Mouse (Mus musculus) heart, embryonic 13.5 days (tissue): ENCODE measurements around the gene Lpar2. TPM values are rescaled to one million over a fixed set of nuclear protein-coding genes. Genes with fewer than 3 reads are reported as not detected.

ENCODE experiments used
- ATAC-seq: fragments of 200-750 bp; cut with Nextera tagmentation; 2 replicates; pipeline ENCODE4 v1.8.0; 2017; ENCODE audit warnings: moderate TSS enrichment; ENCODE audit not compliant: insufficient number of reproducible peaks, low FRiP score, low TSS enrichment; ENCODE audit errors: extremely low read depth
- H3K27ac ChIP-seq: fragments of 300-500 bp; sonication (generic); replicated peaks from 2 replicates; pipeline ENCODE4 v1.5.1; 2015; ENCODE audit warnings: moderate library complexity, mild to moderate bottlenecking, inconsistent platforms
- H3K27me3 ChIP-seq: fragments of 300-500 bp; sonication (generic); replicated peaks from 2 replicates; pipeline ENCODE4 v1.6.1; 2015; ENCODE audit warnings: mild to moderate bottlenecking, inconsistent platforms
- H3K36me3 ChIP-seq: fragments of 300-500 bp; sonication (generic); 2 replicates; pipeline ENCODE4 v1.6.1; 2015; ENCODE audit warnings: mild to moderate bottlenecking, inconsistent platforms
- H3K4me1 ChIP-seq: fragments of 300-500 bp; sonication (generic); 2 replicates; pipeline ENCODE4 v1.6.1; 2015; ENCODE audit warnings: inconsistent platforms
- H3K4me2 ChIP-seq: fragments of 300-500 bp; sonication (generic); 2 replicates; pipeline ENCODE4 v1.6.1; 2015; ENCODE audit warnings: inconsistent platforms, mild to moderate bottlenecking, moderate library complexity
- H3K4me3 ChIP-seq: fragments of 300-500 bp; sonication (generic); 2 replicates; pipeline ENCODE4 v1.5.1; 2015; ENCODE audit warnings: moderate library complexity, mild to moderate bottlenecking, inconsistent platforms
- H3K9ac ChIP-seq: fragments of 300-500 bp; sonication (generic); 2 replicates; pipeline ENCODE4 v1.6.1; 2015; ENCODE audit warnings: inconsistent platforms, mild to moderate bottlenecking, moderate library complexity
- H3K9me3 ChIP-seq: fragments of 300-500 bp; sonication (generic); 2 replicates; pipeline ENCODE4 v1.6.1; 2016; ENCODE audit warnings: inconsistent platforms
- WGBS: fragments of 180-500 bp; shearing (Covaris S2); methylation state at CpG from one replicate; pipeline ENCODE4 v1.1.7; 2015; ENCODE audit warnings: mixed read lengths; 5-methylcytosine and 5-hydroxymethylcytosine counted together
- polyA plus RNA-seq: library from polyadenylated mRNA; unstranded; fragments of >200 nt; fragmentation: Nextera tagmentation; extraction: Ambion mirVana; gene quantifications from 2 replicates; pipeline ENCODE4 v1.2.1, GENCODE M21; 2015

The Lpar2 gene
- 0.32 and 0.34 TPM in 2 replicates for polyA plus RNA-seq

DNA sequence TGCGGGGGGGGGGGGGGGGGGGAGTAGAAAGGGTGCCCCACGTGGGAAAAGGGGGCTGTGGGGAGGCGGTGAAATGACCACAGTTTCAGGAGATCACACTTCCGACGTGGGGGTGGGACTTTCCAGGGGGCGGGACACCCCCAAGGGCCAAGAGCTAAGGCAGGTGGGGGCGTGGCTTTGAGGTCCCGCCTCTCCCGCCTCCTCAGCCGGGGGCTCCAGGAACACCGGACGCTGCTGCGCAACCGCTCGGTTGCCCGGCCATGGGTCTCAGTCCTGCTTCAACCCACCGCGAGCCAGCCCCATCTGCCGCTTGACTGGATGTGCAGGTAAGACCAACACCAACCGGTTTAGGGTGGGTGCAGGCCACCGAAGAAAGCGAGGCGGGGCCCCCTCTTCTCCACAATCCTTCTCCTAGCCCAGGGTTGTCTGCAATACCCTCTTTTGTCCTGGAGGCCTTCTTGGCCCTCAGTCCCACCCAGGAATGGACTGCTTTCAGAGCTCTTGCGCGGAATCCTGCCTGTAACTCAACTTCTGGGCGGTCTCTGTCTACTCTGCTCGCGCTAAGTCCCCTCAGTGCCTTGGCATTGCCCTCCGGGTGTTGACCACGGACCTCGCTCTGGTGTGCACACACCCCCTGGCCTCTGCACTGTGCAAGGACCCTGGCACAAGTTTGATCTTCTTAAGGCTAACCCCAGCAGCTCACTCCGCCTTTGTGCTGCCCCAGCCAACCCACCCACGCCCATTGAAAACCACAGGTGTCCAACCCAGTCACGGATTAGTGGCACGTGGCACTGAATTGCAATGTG, at the start of gene Lpar2:
Lpar2 (plus strand) TSS at position 44 of the 806 bp plus-strand sequence.
- Histone ChIP-seq H3K9ac (peak within 1 kb of the TSS; percentile 83), H3K4me3 (peak within 1 kb of the TSS; percentile 69), H3K4me1 (peaks cover 24% of the 10 kb centered on the region), H3K4me2 (peak within 1 kb of the TSS; percentile 88), H3K36me3 (peaks cover 29% of the 10 kb centered on the region), H3K9me3 (no peaks in the 10 kb centered on the region), H3K27me3 (no peaks in the 10 kb centered on the region), H3K27ac (peak within 1 kb of the TSS; percentile 59)
- peak; percentile 64 for ATAC-seq
- WGBS: 5% methylated on average over 32 of the region's 35 CpGs

DNA sequence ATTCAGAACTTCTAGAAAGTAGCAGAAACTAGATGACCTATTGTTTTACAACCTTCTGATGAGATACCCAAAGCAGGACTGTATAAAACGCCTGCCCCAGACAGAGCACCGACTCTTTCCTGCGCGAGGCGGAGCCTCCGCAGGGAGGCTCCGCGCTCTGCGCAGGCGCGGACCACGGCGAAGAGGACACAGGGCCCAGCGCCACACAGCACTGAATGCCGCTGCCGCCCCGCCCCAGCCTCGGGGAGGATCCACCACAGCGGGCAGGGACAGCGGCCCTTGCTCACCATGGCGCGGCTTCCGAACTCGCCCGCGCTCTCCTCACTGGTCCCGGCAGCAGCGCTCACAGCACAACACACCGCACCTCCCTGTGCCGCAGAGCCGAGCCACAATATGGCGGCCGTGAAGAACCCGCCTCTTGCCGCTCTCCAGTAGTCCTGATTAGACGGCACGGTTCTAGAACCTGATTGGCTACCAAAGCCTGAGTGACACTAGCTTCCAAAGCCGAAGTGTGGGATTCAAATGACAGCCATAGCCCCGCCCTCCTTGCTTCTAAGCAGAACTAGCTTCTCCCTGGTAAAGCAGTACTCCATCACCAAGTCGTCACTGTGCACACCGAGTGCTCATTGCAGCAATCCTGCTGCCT, 47.6 kb upstream of the Lpar2 start, which contains the start of gene Gm20422:
Gm20422 (minus strand) TSS at position 384 of the 646 bp plus-strand sequence.
- Histone ChIP-seq H3K4me2 (peak within 1 kb of the TSS; percentile 82), H3K4me1 (peaks cover 39% of the 10 kb centered on the region), H3K27me3 (no peaks in the 10 kb centered on the region), H3K4me3 (peak within 1 kb of the TSS; percentile 86), H3K36me3 (peaks cover 14% of the 10 kb centered on the region), H3K9me3 (no peaks in the 10 kb centered on the region), H3K27ac (peak within 1 kb of the TSS; percentile 100), H3K9ac (peak within 1 kb of the TSS; percentile 96)
- under 1% methylated on average over 41 of the region's 41 CpGs for WGBS
- peak; percentile 98 for ATAC-seq

DNA sequence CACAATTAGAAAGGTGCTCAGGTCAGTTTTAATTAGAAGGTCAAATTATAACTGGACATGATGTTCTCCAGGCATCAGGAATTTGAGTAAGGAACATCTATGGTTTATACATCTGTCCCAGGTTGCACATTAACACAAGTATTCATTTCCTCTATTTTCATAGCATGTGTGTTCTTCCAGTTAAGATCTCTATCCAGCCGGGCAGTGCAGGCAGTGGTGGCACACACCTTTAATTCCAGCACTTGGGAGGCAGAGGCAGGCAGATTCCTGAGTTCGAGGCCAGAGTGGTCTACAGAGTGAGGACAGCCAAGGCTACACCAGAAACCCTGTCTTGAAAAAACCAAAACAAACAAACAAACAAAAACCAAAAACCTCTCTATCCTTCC, 47.1 kb upstream of the Lpar2 start:
- peaks cover 34% of the 10 kb centered on the region for H3K4me1 ChIP-seq
- H3K9ac ChIP-seq: no peak overlapping the region
- 51% methylated on average over 2 of the region's 2 CpGs for WGBS

DNA sequence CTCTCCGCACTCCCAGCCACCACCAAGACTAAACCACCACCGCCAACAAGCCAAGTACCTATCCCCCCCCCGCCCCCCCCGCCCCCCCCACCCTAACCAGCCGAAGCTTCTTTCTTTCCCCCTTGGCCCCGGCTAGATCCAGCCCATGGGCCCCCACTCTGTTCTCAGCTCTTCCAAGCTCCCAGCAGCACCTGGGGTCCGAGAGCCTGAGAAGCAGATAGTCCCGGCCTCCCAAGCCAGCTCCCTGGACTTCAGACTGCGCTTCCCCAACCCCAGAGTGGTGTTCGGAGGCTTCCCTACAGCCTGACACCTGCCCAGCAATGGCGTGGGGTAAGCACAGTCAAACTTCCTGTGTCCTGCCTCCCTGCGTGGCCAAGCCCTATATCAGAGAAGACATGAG, 45.1 kb upstream of the Lpar2 start:
- Histone ChIP-seq H3K4me2 (no peak overlapping the region), H3K9me3 (no peaks in the 10 kb centered on the region), H3K27ac (no peak overlapping the region), H3K4me3 (no peak overlapping the region), H3K4me1 (peaks cover 25% of the 10 kb centered on the region), H3K9ac (no peak overlapping the region), H3K27me3 (no peaks in the 10 kb centered on the region), H3K36me3 (no peaks in the 10 kb centered on the region)
- WGBS: 56% methylated on average over 12 of the region's 12 CpGs
- no peak for ATAC-seq

More for the DNA sequence above, 47.1 kb upstream of the Lpar2 start:
- no peaks in the 10 kb centered on the region for H3K27me3 ChIP-seq
- peak overlapping the region; percentile 100; the same call in 1 of the 2 replicates for H3K27ac ChIP-seq
- ATAC-seq: no peak
- H3K36me3 ChIP-seq: peaks cover 8% of the 10 kb centered on the region
- H3K9me3 ChIP-seq: no peaks in the 10 kb centered on the region
- H3K4me3 ChIP-seq: peak overlapping the region; percentile 86
- peak overlapping the region; percentile 82 for H3K4me2 ChIP-seq

DNA sequence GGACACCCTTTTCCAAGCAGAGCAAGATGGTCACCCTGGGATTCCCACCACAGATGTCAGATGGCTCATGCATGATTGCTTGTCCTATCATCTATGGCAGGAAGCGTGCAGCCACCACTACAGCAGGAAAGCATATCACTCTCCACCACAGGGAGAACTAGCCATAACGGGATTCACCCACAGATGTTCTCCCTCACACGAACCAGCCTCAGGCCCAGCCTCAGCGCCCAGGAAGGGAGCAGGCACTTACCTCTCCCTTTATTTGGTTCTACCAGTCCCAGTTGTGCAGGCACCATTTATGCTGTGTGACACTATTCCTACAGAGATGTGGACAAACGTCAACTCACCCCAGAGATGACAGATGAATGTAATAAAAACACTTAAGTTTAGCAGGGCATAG, 33.1 kb upstream of the Lpar2 start:
- Histone ChIP-seq H3K27me3 (no peaks in the 10 kb centered on the region), H3K27ac (no peak overlapping the region), H3K4me1 (peaks cover 25% of the 10 kb centered on the region), H3K9ac (no peak overlapping the region), H3K9me3 (no peaks in the 10 kb centered on the region), H3K36me3 (peaks cover 10% of the 10 kb centered on the region), H3K4me2 (no peak overlapping the region), H3K4me3 (no peak overlapping the region)
- 83% methylated on average over 5 of the region's 5 CpGs for WGBS
- no peak for ATAC-seq

DNA sequence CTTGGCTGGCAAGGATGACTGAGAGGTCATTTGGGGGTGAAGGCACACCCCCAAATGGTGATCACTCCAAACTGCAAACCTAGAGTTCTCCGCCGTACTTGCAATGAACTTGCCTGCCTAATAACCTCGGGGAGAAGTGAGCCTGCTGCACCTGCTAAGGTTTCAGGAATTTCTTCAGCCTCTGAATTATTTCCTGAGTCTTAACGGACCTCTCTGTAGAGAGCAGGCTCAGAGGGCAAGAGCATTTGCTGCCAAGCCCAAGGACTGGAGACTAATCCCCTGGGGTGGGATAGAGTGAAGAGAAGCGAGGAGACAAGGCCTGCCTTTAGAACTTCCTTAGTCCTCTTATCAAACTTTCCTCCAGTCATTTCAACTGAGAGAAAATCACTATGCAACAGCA, 32.5 kb upstream of the Lpar2 start:
- no peaks in the 10 kb centered on the region for H3K9me3 ChIP-seq
- H3K36me3 ChIP-seq: peaks cover 17% of the 10 kb centered on the region
- H3K27me3 ChIP-seq: no peaks in the 10 kb centered on the region
- no peak overlapping the region for H3K27ac ChIP-seq
- WGBS: 57% methylated on average over 5 of the region's 5 CpGs
- peak overlapping the region; percentile 98; the same call in 1 of the 2 replicates for H3K9ac ChIP-seq
- no peak for ATAC-seq
- H3K4me2 ChIP-seq: peak overlapping the region; percentile 88
- H3K4me1 ChIP-seq: peaks cover 25% of the 10 kb centered on the region
- H3K4me3 ChIP-seq: peak overlapping the region; percentile 100

DNA sequence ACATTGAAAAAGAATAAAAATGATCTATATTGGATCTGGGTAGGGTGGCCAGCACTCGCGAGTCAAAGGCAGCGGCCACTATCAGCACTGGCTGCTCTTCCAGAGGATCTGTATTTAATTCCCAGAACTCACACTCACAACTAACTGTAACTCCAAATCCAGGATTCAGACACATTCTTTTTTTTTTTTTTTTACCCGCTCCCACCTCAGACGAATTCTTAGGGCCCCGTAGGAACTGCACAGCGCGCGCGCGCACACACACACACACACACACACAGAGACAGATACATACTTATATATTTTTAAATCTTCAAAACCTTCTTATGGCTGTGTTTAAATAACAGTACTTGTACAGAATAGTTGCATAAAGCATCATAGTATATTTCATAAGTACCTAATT, 31.9 kb upstream of the Lpar2 start:
- Histone ChIP-seq H3K4me2 (peak overlapping the region; percentile 88), H3K4me3 (peak overlapping the region; percentile 100), H3K9me3 (no peaks in the 10 kb centered on the region), H3K27ac (peak overlapping the region; percentile 91), H3K27me3 (no peaks in the 10 kb centered on the region), H3K36me3 (peaks cover 23% of the 10 kb centered on the region), H3K9ac (peak overlapping the region; percentile 98), H3K4me1 (peaks cover 25% of the 10 kb centered on the region)
- ATAC-seq: no peak
- 23% methylated on average over 11 of the region's 11 CpGs for WGBS

DNA sequence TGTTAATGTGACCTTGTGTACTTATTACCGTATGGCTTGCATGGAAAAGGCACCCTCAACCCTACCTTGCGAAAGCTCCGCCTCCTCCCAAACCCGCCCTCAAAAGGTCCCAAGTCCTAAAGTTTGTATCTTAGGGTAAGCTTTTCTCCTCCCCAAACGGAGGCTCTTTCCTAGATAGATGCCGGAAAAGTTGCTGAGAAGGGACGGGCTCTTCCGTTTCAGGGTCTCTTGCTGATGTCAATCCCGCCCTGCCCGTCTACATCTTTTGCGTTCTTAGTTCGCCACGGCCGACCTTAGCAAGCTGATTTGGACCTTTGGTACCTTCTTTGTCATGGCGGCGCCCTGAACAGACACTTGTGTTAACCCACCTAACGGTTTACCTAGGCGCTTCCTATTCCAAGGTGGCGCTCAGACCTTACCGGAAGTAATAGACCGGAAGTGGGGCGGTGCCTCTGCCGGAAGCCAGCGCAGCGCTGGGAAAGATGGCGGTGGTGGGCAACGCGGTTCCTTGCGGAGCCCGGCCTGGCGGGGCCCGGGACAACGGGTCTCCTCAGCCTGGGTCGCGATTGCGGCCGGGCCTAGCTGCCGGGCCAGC, 31.4 kb upstream of the Lpar2 start, which contains the start of the genes Atp13a1 and Zfp866:
Atp13a1 (plus strand) TSS at position 391 of the 595 bp plus-strand sequence.
Zfp866 (minus strand) TSS at position 406 of the 595 bp plus-strand sequence.
- Histone ChIP-seq H3K36me3 (peaks cover 28% of the 10 kb centered on the region), H3K4me3 (peak within 1 kb of the TSS; percentile 100), H3K4me2 (peak within 1 kb of the TSS; percentile 88)

DNA sequence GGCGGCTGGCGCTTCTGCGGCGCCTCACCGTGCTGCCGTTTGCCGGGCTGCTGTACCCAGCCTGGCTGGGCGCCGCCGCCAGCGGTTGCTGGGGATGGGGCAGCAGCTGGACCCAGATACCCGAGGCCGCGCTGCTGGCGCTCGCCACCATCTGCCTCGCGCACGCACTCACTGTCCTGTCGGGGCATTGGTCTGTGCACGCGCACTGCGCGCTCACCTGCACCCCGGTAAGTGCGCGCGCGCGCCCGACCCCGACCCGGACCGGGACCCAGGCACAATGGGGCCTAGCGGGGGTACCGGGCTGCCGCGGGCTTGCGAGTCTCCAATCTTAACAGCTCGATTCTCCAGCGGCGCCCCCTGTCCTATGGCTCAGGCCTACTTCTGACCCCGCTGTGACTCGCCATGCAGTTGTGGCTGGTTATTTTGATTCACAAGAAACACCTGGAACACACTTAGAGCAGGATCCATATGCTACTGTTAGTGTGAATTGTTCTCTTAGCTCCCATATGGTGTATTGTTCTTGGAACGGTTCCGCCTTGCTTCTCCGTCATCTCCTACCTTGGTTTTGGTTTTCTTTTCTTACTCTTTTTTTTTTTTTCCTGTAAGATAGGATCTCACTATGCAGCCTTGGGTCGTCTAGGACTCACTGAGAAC, 30.7 kb upstream of the Lpar2 start:
- peaks cover 35% of the 10 kb centered on the region for H3K36me3 ChIP-seq
- H3K4me2 ChIP-seq: peak overlapping the region; percentile 88
- peaks cover 25% of the 10 kb centered on the region for H3K4me1 ChIP-seq
- H3K27me3 ChIP-seq: no peaks in the 10 kb centered on the region
- H3K9me3 ChIP-seq: no peaks in the 10 kb centered on the region
- H3K9ac ChIP-seq: peak overlapping the region; percentile 98
- WGBS: under 1% methylated on average over 48 of the region's 48 CpGs
- peak overlapping the region; percentile 100 for H3K4me3 ChIP-seq
- H3K27ac ChIP-seq: peak overlapping the region; percentile 91
- ATAC-seq: peak; percentile 47

More for the DNA sequence above, 31.4 kb upstream of the Lpar2 start, which contains the start of the genes Atp13a1 and Zfp866:
- Histone ChIP-seq H3K9me3 (no peaks in the 10 kb centered on the region), H3K27ac (peak within 1 kb of the TSS; percentile 91), H3K27me3 (no peaks in the 10 kb centered on the region), H3K9ac (peak within 1 kb of the TSS; percentile 98), H3K4me1 (peaks cover 25% of the 10 kb centered on the region)
- under 1% methylated on average over 38 of the region's 38 CpGs for WGBS
- ATAC-seq: peak; percentile 77; the same call in 1 of the 2 replicates

DNA sequence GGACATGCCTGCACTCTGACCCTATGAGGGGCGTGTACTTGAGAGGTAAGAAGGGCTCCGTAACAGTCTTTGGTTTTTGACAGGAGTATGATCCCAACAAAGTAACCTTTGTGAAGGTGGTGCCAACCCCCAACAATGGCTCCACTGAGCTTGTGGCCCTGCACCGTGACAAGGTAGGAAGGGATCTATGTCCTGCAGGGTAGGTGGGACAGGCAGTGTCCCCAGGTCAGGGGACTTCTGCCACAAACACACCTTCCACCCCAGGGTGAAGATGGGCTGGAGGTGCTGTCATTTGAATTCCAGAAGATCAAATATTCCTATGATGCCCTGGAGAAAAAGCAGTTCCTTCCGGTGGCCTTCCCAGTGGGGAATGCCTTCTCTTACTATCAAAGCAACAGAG, 28.6 kb upstream of the Lpar2 start:
- no peak overlapping the region for H3K27ac ChIP-seq
- H3K4me2 ChIP-seq: no peak overlapping the region
- no peaks in the 10 kb centered on the region for H3K27me3 ChIP-seq
- WGBS: 92% methylated on average over 4 of the region's 4 CpGs
- ATAC-seq: no peak
- peaks cover 56% of the 10 kb centered on the region for H3K36me3 ChIP-seq
- peaks cover 25% of the 10 kb centered on the region for H3K4me1 ChIP-seq
- no peaks in the 10 kb centered on the region for H3K9me3 ChIP-seq
- H3K4me3 ChIP-seq: no peak overlapping the region
- no peak overlapping the region for H3K9ac ChIP-seq
